Mouse (Mus musculus): ENCODE measurements around the gene Krtap1-4. TPM values are rescaled to one million over a fixed set of nuclear protein-coding genes. Genes with fewer than 3 reads are reported as not detected.

Krtap1-4 gene
- polyA plus RNA-seq, 1 experiment from 2014 or later = not detected

GRCm38 (mm10) chr11:99539721-99540120 lies 43.7 kb downstream of the Krtap1-4 start:
- no peaks in the 10 kb centered on the region for H3K9me3 ChIP-seq (replicated peaks; ENCODE audit: control insufficient read depth, low read length)
- 53% methylated on average over 9 of the region's 9 CpGs for WGBS
- H3K27ac ChIP-seq (replicated peaks; ENCODE audit: low read depth, low read length) = no peak overlapping the region
- H3K27me3 ChIP-seq (ENCODE audit: control insufficient read depth, insufficient read depth, low read length) = no peaks in the 10 kb centered on the region
- ATAC-seq (replicated peaks; ENCODE audit: insufficient number of reproducible peaks, low FRiP score, low TSS enrichment, low read depth) = no peak
- DNase-seq (ENCODE audit: low spot score) = no peak
- H3K36me3 ChIP-seq (replicated peaks; ENCODE audit: control insufficient read depth, insufficient read depth, low read depth, low read length) = no peaks in the 10 kb centered on the region
- H3K4me2 ChIP-seq (ENCODE audit: low read depth, low read length) = no peak overlapping the region
- no peaks in the 10 kb centered on the region for H3K4me1 ChIP-seq (ENCODE audit: control insufficient read depth, insufficient read depth, low read length)
- no peak overlapping the region for H3K9ac ChIP-seq (replicated peaks; ENCODE audit: low read length)
- no peak overlapping the region for H3K4me3 ChIP-seq (ENCODE audit: low read depth, low read length)

Other genes starting within 250 kb of the Krtap1-4 start
- gene Krt26, start 245.7 kb downstream of the Krtap1-4 start, polyA plus RNA-seq (2014; fragmentation: Nextera tagmentation; extraction: Ambion mirVana) = 0.08 and 0.14 TPM in 2 replicates
- 0.13 TPM in 1 of 2 replicates, not detected in the other for gene Krt27, start 232.6 kb downstream of the Krtap1-4 start, polyA plus RNA-seq (2014; fragmentation: Nextera tagmentation; extraction: Ambion mirVana)
- gene Krt28, start 208.8 kb downstream of the Krtap1-4 start, polyA plus RNA-seq (2014; fragmentation: Nextera tagmentation; extraction: Ambion mirVana) = 0.34 TPM in 1 of 2 replicates, not detected in the other
- gene Krt10, start 194.3 kb downstream of the Krtap1-4 start, polyA plus RNA-seq (2014; fragmentation: Nextera tagmentation; extraction: Ambion mirVana) = 26.7 and 30.1 TPM in 2 replicates
- not detected in 2 replicates for gene Krt12, start 161.4 kb downstream of the Krtap1-4 start, polyA plus RNA-seq (2014; fragmentation: Nextera tagmentation; extraction: Ambion mirVana)
- gene Krt20, start 145.5 kb downstream of the Krtap1-4 start, polyA plus RNA-seq (2014; fragmentation: Nextera tagmentation; extraction: Ambion mirVana) = 0.17 and 0.53 TPM in 2 replicates
- gene Krt23, start 90.5 kb downstream of the Krtap1-4 start, polyA plus RNA-seq (2014; fragmentation: Nextera tagmentation; extraction: Ambion mirVana) = 0.61 TPM in 1 of 2 replicates, not detected in the other
- gene Krt39, start 62.3 kb downstream of the Krtap1-4 start, polyA plus RNA-seq (2014; fragmentation: Nextera tagmentation; extraction: Ambion mirVana) = not detected in 2 replicates
- gene Krt40, start 40.5 kb downstream of the Krtap1-4 start, polyA plus RNA-seq (2014; fragmentation: Nextera tagmentation; extraction: Ambion mirVana) = not detected in 2 replicates
- not detected in 2 replicates for gene Krtap3-3, start 32.8 kb downstream of the Krtap1-4 start, polyA plus RNA-seq (2014; fragmentation: Nextera tagmentation; extraction: Ambion mirVana)
- not detected in 2 replicates for gene Krtap3-2, start 26.8 kb downstream of the Krtap1-4 start, polyA plus RNA-seq (2014; fragmentation: Nextera tagmentation; extraction: Ambion mirVana)
- gene Gm11939, start 24.2 kb downstream of the Krtap1-4 start, polyA plus RNA-seq (2014; fragmentation: Nextera tagmentation; extraction: Ambion mirVana) = not detected in 2 replicates
- not detected in 2 replicates for gene Krtap3-1, start 17.0 kb downstream of the Krtap1-4 start, polyA plus RNA-seq (2014; fragmentation: Nextera tagmentation; extraction: Ambion mirVana)
- gene Krtap1-5, start 2.6 kb downstream of the Krtap1-4 start, polyA plus RNA-seq (2014; fragmentation: Nextera tagmentation; extraction: Ambion mirVana) = not detected in 2 replicates
- gene Krtap1-3, start 7.7 kb upstream of the Krtap1-4 start, polyA plus RNA-seq (2014; fragmentation: Nextera tagmentation; extraction: Ambion mirVana) = not detected in 2 replicates
- gene Krtap9-3, start 14.5 kb upstream of the Krtap1-4 start, polyA plus RNA-seq (2014; fragmentation: Nextera tagmentation; extraction: Ambion mirVana) = not detected in 2 replicates
- not detected in 2 replicates for gene Gm11938, start 19.7 kb upstream of the Krtap1-4 start, polyA plus RNA-seq (2014; fragmentation: Nextera tagmentation; extraction: Ambion mirVana)
- not detected in 2 replicates for gene Gm11937, start 26.5 kb upstream of the Krtap1-4 start, polyA plus RNA-seq (2014; fragmentation: Nextera tagmentation; extraction: Ambion mirVana)
- gene Krtap2-4, start 31.2 kb upstream of the Krtap1-4 start, polyA plus RNA-seq (2014; fragmentation: Nextera tagmentation; extraction: Ambion mirVana) = not detected in 2 replicates
- not detected in 2 replicates for gene Gm11562, start 36.8 kb upstream of the Krtap1-4 start, polyA plus RNA-seq (2014; fragmentation: Nextera tagmentation; extraction: Ambion mirVana)
- gene Krtap4-1, start 44.6 kb upstream of the Krtap1-4 start, polyA plus RNA-seq (2014; fragmentation: Nextera tagmentation; extraction: Ambion mirVana) = not detected in 2 replicates
- not detected in 2 replicates for gene Krtap4-2, start 51.4 kb upstream of the Krtap1-4 start, polyA plus RNA-seq (2014; fragmentation: Nextera tagmentation; extraction: Ambion mirVana)
- not detected in 2 replicates for gene Krtap4-7, start 60.4 kb upstream of the Krtap1-4 start, polyA plus RNA-seq (2014; fragmentation: Nextera tagmentation; extraction: Ambion mirVana)
- not detected in 2 replicates for gene Gm11555, start 66.6 kb upstream of the Krtap1-4 start, polyA plus RNA-seq (2014; fragmentation: Nextera tagmentation; extraction: Ambion mirVana)
- gene Gm11563, start 75.3 kb upstream of the Krtap1-4 start, polyA plus RNA-seq (2014; fragmentation: Nextera tagmentation; extraction: Ambion mirVana) = not detected in 2 replicates
- not detected in 2 replicates for gene Krtap4-6, start 82.3 kb upstream of the Krtap1-4 start, polyA plus RNA-seq (2014; fragmentation: Nextera tagmentation; extraction: Ambion mirVana)
- not detected in 2 replicates for gene Gm14190, start 107.1 kb upstream of the Krtap1-4 start, polyA plus RNA-seq (2014; fragmentation: Nextera tagmentation; extraction: Ambion mirVana)
- not detected in 2 replicates for gene Gm14180, start 150.6 kb upstream of the Krtap1-4 start, polyA plus RNA-seq (2014; fragmentation: Nextera tagmentation; extraction: Ambion mirVana)
- not detected in 2 replicates for gene Gm11595, start 189.3 kb upstream of the Krtap1-4 start, polyA plus RNA-seq (2014; fragmentation: Nextera tagmentation; extraction: Ambion mirVana)
- gene Krtap4-8, start 197.1 kb upstream of the Krtap1-4 start, polyA plus RNA-seq (2014; fragmentation: Nextera tagmentation; extraction: Ambion mirVana) = not detected in 2 replicates
- not detected in 2 replicates for gene Krtap4-9, start 201.5 kb upstream of the Krtap1-4 start, polyA plus RNA-seq (2014; fragmentation: Nextera tagmentation; extraction: Ambion mirVana)
- gene Gm11596, start 209.8 kb upstream of the Krtap1-4 start, polyA plus RNA-seq (2014; fragmentation: Nextera tagmentation; extraction: Ambion mirVana) = not detected in 2 replicates
- not detected in 2 replicates for gene Gm11569, start 215.3 kb upstream of the Krtap1-4 start, polyA plus RNA-seq (2014; fragmentation: Nextera tagmentation; extraction: Ambion mirVana)
- not detected in 2 replicates for gene Gm11554, start 220.8 kb upstream of the Krtap1-4 start, polyA plus RNA-seq (2014; fragmentation: Nextera tagmentation; extraction: Ambion mirVana)
- gene Krtap4-13, start 226.2 kb upstream of the Krtap1-4 start, polyA plus RNA-seq (2014; fragmentation: Nextera tagmentation; extraction: Ambion mirVana) = not detected in 2 replicates
- gene Gm11564, start 232.0 kb upstream of the Krtap1-4 start, polyA plus RNA-seq (2014; fragmentation: Nextera tagmentation; extraction: Ambion mirVana) = not detected in 2 replicates